Mouse (Mus musculus) testis, adult 2 months (tissue): Measurements from ENCODE around the gene Mylk. TPM values are rescaled to one million over a fixed set of nuclear protein-coding genes. Genes with fewer than 3 reads are reported as not detected.

Source experiments
- H3K27ac ChIP-seq: fragments of 200-500 bp; 2 replicates; pipeline ENCODE4 v1.5.1; 2012; ENCODE audit warnings: low read depth, low read length; ENCODE audit not compliant: control insufficient read depth, insufficient read depth
- H3K27me3 ChIP-seq: fragments of 200-500 bp; 2 replicates; pipeline ENCODE4 v1.6.1; 2012; ENCODE audit warnings: mild to moderate bottlenecking, low read length, moderate library complexity; ENCODE audit not compliant: control insufficient read depth, insufficient read depth
- H3K36me3 ChIP-seq: fragments of 200-500 bp; 2 replicates; pipeline ENCODE4 v1.6.1; 2012; ENCODE audit warnings: mild to moderate bottlenecking, low read length; ENCODE audit not compliant: control insufficient read depth, insufficient read depth
- H3K4me1 ChIP-seq: fragments of 200-500 bp; 2 replicates; pipeline ENCODE4 v1.6.1; 2012; ENCODE audit warnings: low read length; ENCODE audit not compliant: control insufficient read depth, insufficient read depth
- H3K4me3 ChIP-seq: fragments of 200-500 bp; 2 replicates; pipeline ENCODE4 v1.5.1; 2012; ENCODE audit warnings: low read depth, mild to moderate bottlenecking, low read length, moderate library complexity, mixed read lengths; ENCODE audit not compliant: control insufficient read depth
- CTCF ChIP-seq: fragments of 200-500 bp; IDR thresholded peaks from 2 replicates; pipeline ENCODE4 v1.5.1; 2012; ENCODE audit warnings: low read depth, mild to moderate bottlenecking, inconsistent platforms, low read length, moderate library complexity; ENCODE audit not compliant: control insufficient read depth, insufficient read depth, insufficient replicate concordance
- POLR2A ChIP-seq: fragments of 200-500 bp; IDR thresholded peaks from 2 replicates; pipeline ENCODE4 v1.6.1; 2012; ENCODE audit warnings: low read depth, mild to moderate bottlenecking, inconsistent platforms, low read length, moderate library complexity; ENCODE audit not compliant: control insufficient read depth
- polyA plus RNA-seq: library from polyadenylated mRNA; depleted of rRNA; stranded (reverse); fragments of >200 nt; gene quantifications from 2 replicates; pipeline ENCODE4 v1.2.3, GENCODE M21; 2012; rRNA removed

The Mylk gene
- polyA plus RNA-seq, 1 experiment: 25.3 TPM

DNA sequence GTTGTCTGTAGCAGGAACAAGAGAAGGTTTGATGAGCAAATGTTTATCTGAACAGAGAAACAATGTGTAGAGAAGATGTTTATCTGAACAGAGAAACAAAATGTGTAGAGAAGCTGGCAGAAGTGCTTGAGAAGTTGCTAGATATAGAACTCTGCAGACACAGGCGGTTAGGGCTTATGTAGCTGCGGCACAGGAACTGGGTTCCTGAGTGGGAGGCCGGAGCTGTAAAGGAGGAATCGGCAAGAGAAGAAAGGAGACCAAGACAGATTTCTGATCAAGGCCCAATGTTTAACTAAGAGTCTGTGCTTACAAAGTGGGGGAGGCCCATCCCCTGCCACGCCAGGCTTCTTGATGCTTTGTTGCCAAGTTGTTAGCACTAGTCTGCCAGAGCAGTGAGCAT is 291.7 kb downstream of the Mylk start:
- H3K27me3 ChIP-seq: no peaks in the 10 kb centered on the region
- H3K36me3 ChIP-seq: no peaks in the 10 kb centered on the region; the same call in 1 of the 2 replicates
- no peak for TF ChIP-seq POLR2A
- TF ChIP-seq CTCF: no peak
- H3K27ac ChIP-seq: no peak overlapping the region; the same call in 1 of the 2 replicates
- H3K4me3 ChIP-seq: peak overlapping the region; percentile 62
- H3K4me1 ChIP-seq: peaks cover 5% of the 10 kb centered on the region

DNA sequence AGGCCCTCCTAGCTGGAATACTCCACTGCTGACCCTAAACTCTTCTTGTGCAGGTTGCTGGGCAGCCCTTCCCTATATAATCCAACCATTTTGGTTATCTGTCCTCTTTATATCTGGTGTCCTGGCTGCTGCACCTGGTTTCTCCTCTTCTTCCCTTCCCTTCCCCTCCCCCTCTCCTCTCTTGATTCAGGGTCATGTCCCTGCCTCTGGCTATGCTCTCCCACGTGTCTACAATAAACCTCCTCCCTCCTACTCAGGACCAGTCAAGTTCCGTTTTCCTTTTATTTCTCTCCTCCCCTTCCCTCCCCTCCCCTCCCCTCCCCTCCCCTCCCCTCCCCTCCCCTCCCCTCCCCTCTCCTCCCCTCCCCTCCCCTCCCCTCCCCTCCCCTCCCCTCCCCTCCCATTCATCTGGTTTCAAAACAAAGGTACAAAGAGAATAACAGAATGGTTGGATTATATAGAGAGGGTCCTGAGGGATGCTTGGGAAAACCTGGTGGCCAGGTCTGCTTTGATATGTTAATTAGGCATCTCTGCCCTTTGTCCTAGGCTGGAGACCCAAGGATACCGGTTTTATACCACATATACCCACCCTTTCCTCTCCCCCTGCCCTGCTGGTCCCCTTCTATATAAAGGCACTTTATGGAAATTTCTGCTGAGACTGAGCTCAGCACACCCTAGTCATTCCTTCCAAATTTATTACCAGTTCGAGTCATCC is 293.5 kb downstream of the Mylk start:
- TF ChIP-seq CTCF (no peak), POLR2A (no peak)
- Histone ChIP-seq H3K4me3 (no peak overlapping the region), H3K27me3 (no peaks in the 10 kb centered on the region), H3K4me1 (peaks cover 5% of the 10 kb centered on the region), H3K27ac (no peak overlapping the region), H3K36me3 (no peaks in the 10 kb centered on the region; the same call in 1 of the 2 replicates)

DNA sequence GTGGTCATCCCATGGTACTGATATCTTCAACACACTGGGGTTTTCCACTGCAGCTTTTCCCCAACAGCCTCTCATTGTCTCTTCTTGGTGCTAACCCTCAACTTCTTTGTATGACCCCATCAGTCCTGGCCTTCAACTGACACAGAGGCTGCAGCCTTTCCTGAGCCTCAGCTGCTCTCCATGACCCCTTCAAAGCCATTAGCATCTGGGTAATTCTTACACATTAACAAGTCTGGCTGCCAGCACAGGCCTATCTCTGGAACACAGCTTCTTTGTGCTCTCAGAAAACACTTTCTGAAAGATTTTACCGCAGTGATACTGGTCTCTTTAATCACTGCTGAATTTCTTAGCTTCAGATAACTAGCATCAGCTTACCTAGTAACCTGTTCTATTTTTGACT is 295.1 kb downstream of the Mylk start:
- no peak for TF ChIP-seq CTCF
- no peak for TF ChIP-seq POLR2A
- Histone ChIP-seq H3K27ac (no peak overlapping the region), H3K4me1 (peaks cover 5% of the 10 kb centered on the region), H3K4me3 (no peak overlapping the region), H3K36me3 (no peaks in the 10 kb centered on the region; the same call in 1 of the 2 replicates), H3K27me3 (no peaks in the 10 kb centered on the region)

DNA sequence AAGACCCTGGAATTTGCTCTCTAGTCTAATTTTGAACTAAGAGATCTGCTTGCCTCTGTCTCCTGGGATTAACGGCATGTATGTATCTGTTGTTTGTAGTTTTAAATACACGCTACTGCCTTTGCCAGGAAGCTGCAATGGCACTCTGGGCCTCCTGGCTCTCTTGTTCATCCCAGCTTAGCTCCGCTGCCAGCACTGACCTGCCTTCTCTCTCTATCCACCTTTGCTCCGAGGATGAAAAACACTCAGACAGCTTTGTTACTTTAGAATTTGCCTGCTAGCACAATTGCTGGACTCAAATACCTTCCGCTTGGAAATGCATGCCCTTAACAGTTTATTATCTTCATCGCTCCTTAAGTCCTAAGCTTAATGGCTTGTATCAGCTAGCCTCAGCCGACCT is 296.0 kb downstream of the Mylk start:
- no peaks in the 10 kb centered on the region for H3K27me3 ChIP-seq
- peaks cover 5% of the 10 kb centered on the region for H3K4me1 ChIP-seq
- H3K4me3 ChIP-seq: no peak overlapping the region
- no peaks in the 10 kb centered on the region; the same call in 1 of the 2 replicates for H3K36me3 ChIP-seq
- TF ChIP-seq POLR2A: no peak
- no peak for TF ChIP-seq CTCF
- no peak overlapping the region for H3K27ac ChIP-seq

DNA sequence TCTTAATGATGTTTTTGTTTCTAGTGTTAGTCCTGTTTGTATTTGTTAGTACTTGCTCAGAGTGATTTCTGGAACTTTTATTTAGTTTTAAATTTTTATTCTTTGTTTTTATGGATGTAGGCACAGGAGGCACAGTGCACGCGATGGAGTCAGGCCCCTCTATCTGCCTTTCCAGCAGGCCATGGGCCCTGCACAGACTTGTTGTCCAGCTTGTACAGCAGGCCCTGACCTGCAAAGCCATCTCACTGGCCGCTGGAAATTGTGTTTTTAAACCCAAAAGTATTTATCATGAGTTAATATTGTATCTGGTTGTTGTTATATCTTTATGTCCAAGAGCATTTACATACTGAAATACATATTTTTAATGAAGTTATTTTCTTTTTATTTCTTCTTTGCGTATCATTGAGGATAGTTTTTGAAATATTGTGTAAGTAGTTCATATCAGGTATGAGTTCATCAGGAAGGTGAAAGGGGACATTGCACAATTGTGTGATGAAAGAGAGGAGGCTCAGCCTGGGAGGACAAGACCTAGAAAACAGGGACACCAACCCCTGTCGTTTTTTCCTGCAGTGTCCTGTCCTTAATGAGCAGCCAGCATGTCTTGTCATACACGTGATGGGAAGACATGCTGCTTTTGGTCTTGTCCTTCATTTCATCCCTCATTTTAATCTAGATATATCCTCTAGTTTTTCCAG is 301.2 kb downstream of the Mylk start:
- Histone ChIP-seq H3K36me3 (no peaks in the 10 kb centered on the region), H3K4me3 (no peak overlapping the region), H3K27ac (no peak overlapping the region), H3K4me1 (no peaks in the 10 kb centered on the region), H3K27me3 (no peaks in the 10 kb centered on the region)
- TF ChIP-seq POLR2A (no peak), CTCF (no peak)

DNA sequence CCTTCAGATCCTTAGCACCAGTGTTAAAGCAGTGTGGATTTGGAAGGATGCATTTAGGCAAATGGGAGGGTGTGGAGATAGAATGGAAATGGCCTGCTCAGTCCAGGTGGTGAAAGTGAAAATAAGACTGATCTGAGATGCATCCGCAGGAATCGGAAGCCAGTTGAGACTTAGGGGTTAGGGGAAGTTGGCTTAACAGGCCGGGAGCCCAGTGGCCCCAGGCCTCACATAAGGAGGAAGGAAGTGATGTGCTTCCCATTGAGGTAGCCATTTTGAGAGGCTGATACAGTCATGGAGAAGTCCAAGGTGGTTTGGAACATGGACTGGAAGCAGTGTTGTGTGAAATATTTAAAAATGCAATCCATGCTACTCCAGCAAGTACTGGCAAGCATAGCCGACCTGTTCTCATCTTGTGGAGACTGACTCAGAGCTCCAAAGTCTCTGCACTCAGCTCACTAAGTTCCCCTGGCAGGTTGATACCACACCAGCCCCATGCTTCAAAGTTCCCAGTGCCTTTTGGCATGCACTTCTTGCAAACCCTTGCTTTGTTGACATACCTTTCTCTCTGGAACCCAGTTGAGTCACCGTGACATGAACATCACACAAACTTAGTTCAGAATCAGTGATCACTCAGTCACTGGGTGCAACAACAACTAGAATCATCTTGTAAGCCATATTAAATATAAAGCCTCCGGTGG is 302.4 kb downstream of the Mylk start:
- Histone ChIP-seq H3K27ac (no peak overlapping the region), H3K4me1 (no peaks in the 10 kb centered on the region), H3K36me3 (no peaks in the 10 kb centered on the region), H3K27me3 (no peaks in the 10 kb centered on the region), H3K4me3 (no peak overlapping the region)
- no peak for TF ChIP-seq POLR2A
- TF ChIP-seq CTCF: no peak

DNA sequence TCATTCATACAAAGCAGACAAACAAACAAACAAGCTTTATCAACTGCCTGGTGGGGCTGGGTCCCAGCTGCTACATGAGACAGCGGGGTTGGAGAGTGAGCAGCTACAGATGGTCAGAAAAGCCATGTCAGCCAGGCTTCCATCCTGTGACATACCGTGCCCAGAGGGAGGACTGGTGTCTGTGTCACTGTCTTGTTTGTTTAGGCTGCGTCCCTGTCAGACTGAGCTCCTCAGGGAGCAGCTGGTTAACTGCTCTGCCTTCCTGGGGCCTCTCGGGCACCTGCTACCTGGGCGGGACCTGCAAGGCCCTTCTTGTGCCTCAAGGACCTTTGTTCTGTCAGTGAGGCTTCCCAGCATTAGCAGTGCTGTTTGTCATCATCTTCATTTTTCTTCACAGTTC is 306.1 kb downstream of the Mylk start:
- Histone ChIP-seq H3K27ac (no peak overlapping the region), H3K4me3 (no peak overlapping the region), H3K27me3 (no peaks in the 10 kb centered on the region), H3K36me3 (no peaks in the 10 kb centered on the region), H3K4me1 (no peaks in the 10 kb centered on the region)
- TF ChIP-seq CTCF: no peak
- TF ChIP-seq POLR2A: no peak

Other genes with a start within 250 kb of the Mylk start
- 4.2 and 5.7 TPM in 2 replicates for gene Kalrn, start 171.7 kb upstream of the Mylk start, polyA plus RNA-seq
- gene Ropn1, start 95.3 kb upstream of the Mylk start, polyA plus RNA-seq: 933 and 973 TPM in 2 replicates
- gene Ccdc14, start 54.6 kb upstream of the Mylk start, polyA plus RNA-seq: 7.8 and 8.7 TPM in 2 replicates